Mouse (Mus musculus) limb, embryonic 12.5 days (tissue): Measurements from ENCODE around the gene Rcsd1. TPM values are rescaled to one million over a fixed set of nuclear protein-coding genes. Genes with fewer than 3 reads are reported as not detected.

ENCODE experiments used
- ATAC-seq: fragments of 200-750 bp; cut with Nextera tagmentation; 2 replicates; pipeline ENCODE4 v1.8.0; 2017; ENCODE audit warnings: low read depth, moderate TSS enrichment; ENCODE audit not compliant: insufficient number of reproducible peaks, insufficient read depth, low FRiP score, low TSS enrichment
- H3K27ac ChIP-seq: fragments of 300-500 bp; sonication (generic); 2 replicates; pipeline ENCODE4 v1.5.1; 2016; ENCODE audit warnings: mild to moderate bottlenecking, moderate library complexity
- H3K27me3 ChIP-seq: fragments of 300-500 bp; sonication (generic); 2 replicates; pipeline ENCODE4 v1.6.1; 2016; ENCODE audit warnings: mild to moderate bottlenecking, moderate library complexity
- H3K36me3 ChIP-seq: fragments of 300-500 bp; sonication (generic); 2 replicates; pipeline ENCODE4 v1.6.1; 2016; ENCODE audit warnings: mild to moderate bottlenecking, moderate library complexity
- H3K4me1 ChIP-seq: fragments of 300-500 bp; sonication (generic); replicated peaks from 2 replicates; pipeline ENCODE4 v1.6.1; 2016
- H3K4me2 ChIP-seq: fragments of 300-500 bp; sonication (generic); 2 replicates; pipeline ENCODE4 v1.6.1; 2016; ENCODE audit warnings: mild to moderate bottlenecking, moderate library complexity
- H3K4me3 ChIP-seq: fragments of 300-500 bp; sonication (generic); replicated peaks from 2 replicates; pipeline ENCODE4 v1.5.1; 2016; ENCODE audit warnings: mild to moderate bottlenecking
- H3K9ac ChIP-seq: fragments of 300-500 bp; sonication (generic); replicated peaks from 2 replicates; pipeline ENCODE4 v1.6.1; 2016; ENCODE audit warnings: mild to moderate bottlenecking, moderate library complexity
- H3K9me3 ChIP-seq: fragments of 300-500 bp; sonication (generic); 2 replicates; pipeline ENCODE4 v1.6.1; 2016; ENCODE audit warnings: mild to moderate bottlenecking, moderate library complexity
- WGBS: fragments of 180-500 bp; shearing (Covaris S2); methylation state at CpG from one replicate; pipeline ENCODE4 v1.1.7; 2016; 5-methylcytosine and 5-hydroxymethylcytosine counted together
- microRNA-seq: library from miRNA; unstranded; fragments of <30 nt; microRNA quantifications from one replicate; pipeline ENCODE4, GENCODE M21; 2017
- polyA plus RNA-seq: library from polyadenylated mRNA; unstranded; fragments of >200 nt; fragmentation: Nextera tagmentation; extraction: Ambion mirVana; gene quantifications from 2 replicates; pipeline ENCODE4 v1.2.1, GENCODE M21; 2016

Gene Rcsd1
- polyA plus RNA-seq, 1 experiment from 2014 or later: 10.8 TPM

DNA sequence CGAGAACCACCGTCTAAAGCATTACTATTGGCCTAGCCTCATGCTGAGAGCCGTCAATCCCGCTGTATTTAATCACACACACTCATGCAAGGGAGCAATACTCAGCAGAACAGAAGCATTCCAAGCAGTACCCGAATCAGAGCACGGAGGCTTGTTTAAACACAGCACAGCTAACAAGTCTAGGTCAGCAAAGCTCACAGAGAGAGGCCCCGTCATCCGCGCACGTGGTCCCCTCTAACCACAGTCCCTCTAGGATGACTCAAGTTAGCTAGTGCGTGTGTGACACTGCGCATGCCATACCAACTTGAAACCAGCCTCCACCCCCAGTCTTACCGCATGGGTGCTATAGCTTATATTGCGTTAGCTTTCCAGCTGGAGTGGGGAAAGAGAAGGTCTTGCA lies 106.3 kb downstream of the Rcsd1 start:
- no peak overlapping the region for H3K4me3 ChIP-seq
- H3K4me2 ChIP-seq: no peak overlapping the region
- peaks cover 87% of the 10 kb centered on the region for H3K36me3 ChIP-seq
- H3K27ac ChIP-seq: no peak overlapping the region
- no peak overlapping the region for H3K9ac ChIP-seq
- no peak for ATAC-seq
- no peaks in the 10 kb centered on the region for H3K4me1 ChIP-seq
- WGBS: 89% methylated on average over 14 of the region's 14 CpGs
- no peaks in the 10 kb centered on the region for H3K9me3 ChIP-seq
- no peaks in the 10 kb centered on the region for H3K27me3 ChIP-seq

GRCm38 (mm10) chr1:165601775-165602280 lies 107.7 kb downstream of the Rcsd1 start:
- 77% methylated on average over 10 of the region's 10 CpGs for WGBS
- Histone ChIP-seq H3K4me1 (no peaks in the 10 kb centered on the region), H3K27me3 (no peaks in the 10 kb centered on the region), H3K27ac (no peak overlapping the region), H3K4me3 (no peak overlapping the region), H3K9ac (no peak overlapping the region), H3K4me2 (no peak overlapping the region), H3K36me3 (peaks cover 87% of the 10 kb centered on the region), H3K9me3 (no peaks in the 10 kb centered on the region)
- no peak for ATAC-seq

Small RNA genes within 50 kb of the gene (microRNA-seq; reads per million reads assigned to microRNA genes)
- not detected for gene Gm44458

Other genes starting within 250 kb of the Rcsd1 start
- gene Dcaf6, start 249.3 kb downstream of the Rcsd1 start, polyA plus RNA-seq: 11.4 and 12.2 TPM in 2 replicates
- 118 and 122 TPM in 2 replicates for gene Mpc2, start 249.1 kb downstream of the Rcsd1 start, polyA plus RNA-seq
- gene Adcy10, start 224.6 kb downstream of the Rcsd1 start, polyA plus RNA-seq: 0.10 TPM in 1 of 2 replicates, not detected in the other
- 172 and 173 TPM in 2 replicates for gene Mpzl1, start 75.2 kb downstream of the Rcsd1 start, polyA plus RNA-seq
- gene Creg1, start 54.0 kb upstream of the Rcsd1 start, polyA plus RNA-seq: 35.3 and 40.5 TPM in 2 replicates
- gene Cd247, start 78.9 kb upstream of the Rcsd1 start, polyA plus RNA-seq: 1.4 and 1.6 TPM in 2 replicates